Mouse (Mus musculus): Measurements from ENCODE around the gene Gm10058.
"Not testable (repeated sequence)": the region's sequence is repeated elsewhere in the genome, so short reads cannot be mapped to it uniquely, and the experiment has no call there.

Gene Gm10058

DNA sequence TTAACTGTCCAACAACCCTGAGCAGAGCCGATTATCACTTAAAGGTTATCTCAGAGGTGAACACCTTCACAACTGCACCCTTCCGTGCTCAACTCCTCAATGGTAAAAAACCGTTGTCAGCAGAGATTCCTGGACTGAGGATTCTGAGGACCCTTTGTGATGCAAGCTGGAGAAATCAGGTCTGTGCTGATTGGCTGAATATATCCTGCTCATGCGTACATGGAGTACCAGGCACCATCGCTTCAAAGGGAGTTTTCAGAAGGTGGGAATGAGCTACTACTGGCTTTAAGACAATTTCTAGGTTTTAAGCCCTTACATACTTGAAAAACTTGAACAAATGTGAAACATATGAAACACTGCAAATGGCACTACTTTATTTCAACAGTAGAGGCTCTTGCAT is at the start of gene Gm10058:
TSS of gene Gm10058 (minus strand) at position 101 of the 400 bp plus-strand sequence.
- H3K36me3 ChIP-seq (ENCODE audit: control insufficient read depth, insufficient read depth, low read length, poor library complexity, severe bottlenecking); DNase-seq (ENCODE audit: low read depth, low spot score); H3K27me3 ChIP-seq (ENCODE audit: control insufficient read depth, insufficient read depth, low read length, poor library complexity, severe bottlenecking): not testable (repeated sequence)

Measured in splenic B cell, adult 2 months (primary cell).